Mouse (Mus musculus) liver, postnatal 0 days (tissue): ENCODE measurements around the gene Ruvbl2.

Experiments
- CTCF ChIP-seq: sonication (generic); IDR thresholded peaks from 2 replicates; pipeline ENCODE4 v1.5.1; 2016; ENCODE audit warnings: antibody characterized with exemption, low read depth
- EP300 ChIP-seq: IDR thresholded peaks from 2 replicates; pipeline ENCODE4 v1.6.1; 2016; ENCODE audit warnings: antibody characterized with exemption, low read depth, mild to moderate bottlenecking

DNA sequence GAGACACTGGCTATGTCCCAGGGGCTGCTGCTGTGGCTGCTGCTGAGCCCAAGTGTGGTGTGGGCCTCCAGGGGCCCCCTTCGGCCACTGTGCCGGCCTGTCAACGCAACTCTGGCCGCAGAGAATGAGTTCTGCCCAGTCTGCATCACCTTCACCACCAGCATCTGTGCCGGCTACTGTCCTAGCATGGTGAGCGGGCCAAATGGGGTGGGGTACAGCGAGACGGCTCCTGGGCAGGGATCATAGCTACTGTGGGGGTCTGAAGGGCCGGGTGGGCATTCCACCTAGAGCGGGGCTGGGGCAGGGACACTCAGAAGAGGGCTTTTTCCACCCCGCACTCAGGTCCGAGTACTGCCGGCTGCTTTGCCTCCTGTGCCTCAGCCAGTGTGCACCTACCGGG is 16.7 kb downstream of the Ruvbl2 start:
- TF ChIP-seq CTCF (no peak), EP300 (no peak)
